Mouse (Mus musculus) heart, adult 2 months (tissue): ENCODE measurements at regions not wholly inside any gene's neighbourhood (a gene's known extent, or its start where the extent isn't known, plus 50 kb on each side); places are given as distances from the start of the nearest gene placed in this dataset.

ENCODE experiments used
- CTCF ChIP-seq: fragments of 200-600 bp; IDR thresholded peaks from 2 replicates; pipeline ENCODE4 v1.8.1; 2022; ENCODE audit warnings: antibody characterized with exemption, mild to moderate bottlenecking, moderate library complexity
- EP300 ChIP-seq: fragments of 200-500 bp; IDR thresholded peaks from 2 replicates; pipeline ENCODE4 v1.6.1; 2011; ENCODE audit warnings: low read depth, low read length, control low read depth; ENCODE audit not compliant: insufficient read depth
- POLR2A ChIP-seq: fragments of 200-500 bp; IDR thresholded peaks from 2 replicates; pipeline ENCODE4 v1.6.1; 2011; ENCODE audit warnings: mild to moderate bottlenecking, low read depth, low read length, control low read depth; ENCODE audit not compliant: insufficient read depth

DNA sequence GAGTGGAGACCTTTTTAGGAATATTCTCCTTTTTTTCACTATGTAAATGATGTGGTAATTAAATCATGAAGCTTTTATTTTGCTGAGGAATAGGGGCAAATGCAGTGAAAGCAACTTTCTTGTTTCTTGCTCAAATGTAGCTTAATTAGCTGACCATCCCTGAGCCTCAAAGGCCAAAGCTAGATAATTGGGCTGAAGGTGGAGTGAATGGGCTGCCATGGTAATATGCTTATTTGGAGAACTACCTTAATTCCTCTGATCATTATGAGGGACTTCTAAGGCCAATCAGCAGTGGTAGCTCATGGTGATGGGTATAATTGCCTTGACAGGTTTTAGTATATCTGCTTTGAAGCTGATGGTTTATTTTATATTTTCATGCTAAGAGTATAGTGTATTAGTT is 702.5 kb upstream of the Alcam start:
- no peak for TF ChIP-seq CTCF
- TF ChIP-seq POLR2A = no peak
- TF ChIP-seq EP300 = no peak
